Mouse (Mus musculus) cortical plate, adult 2 months (tissue): ENCODE measurements around the gene Akap6.

Experiments
- CTCF ChIP-seq: fragments of 200-500 bp; IDR thresholded peaks from 2 replicates; pipeline ENCODE4 v1.5.1; 2011; ENCODE audit warnings: mild to moderate bottlenecking, control low read depth, low read length; ENCODE audit not compliant: insufficient read depth; ENCODE audit errors: extremely low read depth
- POLR2A ChIP-seq: fragments of 200-500 bp; IDR thresholded peaks from 2 replicates; pipeline ENCODE4 v1.6.1; 2011; ENCODE audit warnings: mild to moderate bottlenecking, low read length, control low read depth; ENCODE audit not compliant: insufficient read depth; ENCODE audit errors: extremely low read depth

DNA sequence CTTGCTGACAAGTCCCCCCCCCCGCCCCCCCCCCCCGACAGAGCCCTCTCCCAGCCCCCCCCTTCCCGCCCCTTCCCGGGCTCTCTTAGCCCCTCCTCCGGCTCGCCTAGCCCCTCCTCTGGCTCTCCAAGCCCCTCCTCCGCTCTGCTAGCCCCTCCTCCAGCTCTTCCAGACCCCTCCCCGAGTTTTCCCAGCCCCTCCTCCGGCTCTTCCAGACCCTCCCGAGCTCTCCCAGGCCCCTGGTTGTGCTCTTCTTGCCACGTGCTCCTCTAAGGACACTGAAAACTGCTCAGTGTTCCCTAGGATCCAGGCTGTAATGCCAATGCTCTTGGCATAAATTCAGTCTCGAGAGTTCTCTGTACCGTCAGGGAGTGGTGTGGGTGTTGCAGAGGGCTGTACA lies 234.6 kb downstream of the Akap6 start:
- TF ChIP-seq CTCF (no peak), POLR2A (no peak)
